Mouse (Mus musculus): ENCODE measurements around the gene Iqsec1.

Gene Iqsec1

GRCm38 (mm10) chr6:90619936-90620335 lies 368.5 kb downstream of the Iqsec1 start:
- no peak for DNase-seq (ENCODE audit: low spot score)

GRCm38 (mm10) chr6:90618821-90619636 lies 369.5 kb downstream of the Iqsec1 start:
- DNase-seq (ENCODE audit: low spot score) = no peak

GRCm38 (mm10) chr6:90618274-90618673 lies 370.2 kb downstream of the Iqsec1 start:
- no peak for DNase-seq (ENCODE audit: low spot score)

GRCm38 (mm10) chr6:90616481-90616880 lies 372.0 kb downstream of the Iqsec1 start:
- DNase-seq (ENCODE audit: low spot score) = no peak

GRCm38 (mm10) chr6:90615991-90616390 lies 372.5 kb downstream of the Iqsec1 start:
- no peak for DNase-seq (ENCODE audit: low spot score)

GRCm38 (mm10) chr6:90615362-90615761 lies 373.1 kb downstream of the Iqsec1 start:
- no peak for DNase-seq (ENCODE audit: low spot score)

GRCm38 (mm10) chr6:90613277-90613676 lies 375.2 kb downstream of the Iqsec1 start:
- DNase-seq (ENCODE audit: low spot score) = no peak

GRCm38 (mm10) chr6:90610248-90610647 lies 378.2 kb downstream of the Iqsec1 start:
- no peak for DNase-seq (ENCODE audit: low spot score)

GRCm38 (mm10) chr6:90608186-90608585 lies 380.3 kb downstream of the Iqsec1 start:
- no peak for DNase-seq (ENCODE audit: low spot score)

- DNase-seq (ENCODE audit: low spot score) = peak; percentile 79
Observed at GRCm38 (mm10) chr6:90607196-90607595, 381.3 kb downstream of the Iqsec1 start.

GRCm38 (mm10) chr6:90606538-90606937 lies 381.9 kb downstream of the Iqsec1 start:
- DNase-seq (ENCODE audit: low spot score) = peak; percentile 73
